Mouse (Mus musculus): ENCODE data around the gene Cdk13. TPM values are rescaled to one million over a fixed set of nuclear protein-coding genes. Genes with fewer than 3 reads are reported as not detected.

The Cdk13 gene
- total RNA-seq (2021), result 10 to 100 TPM; 59.3 to 64.8 TPM

- peak; percentile 99 for DNase-seq
- intact Hi-C loops (cut with DNase I), result loop anchor here (5.0 kb wide), 1 partner anchor 58 kb away; no protein-coding TSS in a partner anchor
These were observed at the start of gene Cdk13 for GRCm38 (mm10) chr13:17804909-17805613. TSS of gene Cdk13 (minus strand) at chr13:17805097.

DNA sequence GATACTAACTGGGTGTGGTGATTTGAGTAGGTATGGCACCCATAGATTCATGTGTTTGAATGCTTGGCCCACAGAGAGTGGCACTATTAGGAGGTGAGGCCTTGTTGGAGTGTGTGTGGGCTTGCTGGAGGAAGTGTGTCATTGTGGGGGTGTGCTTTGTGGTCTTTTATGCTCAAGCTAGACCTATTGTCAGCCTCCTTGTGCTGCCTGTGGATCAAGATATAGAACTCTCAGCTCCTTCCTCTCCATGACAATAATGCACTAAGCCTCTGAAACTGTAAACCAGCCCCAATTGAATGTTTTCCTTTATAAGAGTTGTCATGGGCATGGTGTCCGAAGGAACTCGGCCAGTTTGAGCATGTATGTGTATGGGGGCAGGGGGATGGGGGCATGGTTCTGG lies 38.4 kb upstream of the Cdk13 start:
- intact Hi-C loops (cut with DNase I), result no loop called here
- DNase-seq, result no peak

DNA sequence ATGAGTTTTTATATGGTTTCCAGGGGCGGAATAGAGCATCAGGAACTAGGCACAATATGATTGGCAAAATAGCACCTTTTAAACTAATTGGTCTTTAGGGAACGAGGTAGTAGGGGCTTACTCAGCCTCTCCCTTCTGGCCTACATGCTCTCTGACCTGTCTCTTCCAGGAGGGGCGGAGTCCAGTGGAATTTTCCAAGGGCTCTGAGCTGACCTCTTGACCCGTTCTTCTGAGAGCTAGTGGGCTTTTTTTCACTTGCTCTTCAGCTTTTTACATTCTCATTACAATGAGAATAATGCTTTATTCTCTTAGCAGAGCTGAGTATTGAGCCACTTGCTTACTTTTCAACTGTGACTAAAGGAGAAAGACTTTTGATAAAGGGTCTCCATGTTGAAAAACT lies 37.9 kb upstream of the Cdk13 start:
- intact Hi-C loops (cut with DNase I), result no loop called here
- no peak for DNase-seq

DNA sequence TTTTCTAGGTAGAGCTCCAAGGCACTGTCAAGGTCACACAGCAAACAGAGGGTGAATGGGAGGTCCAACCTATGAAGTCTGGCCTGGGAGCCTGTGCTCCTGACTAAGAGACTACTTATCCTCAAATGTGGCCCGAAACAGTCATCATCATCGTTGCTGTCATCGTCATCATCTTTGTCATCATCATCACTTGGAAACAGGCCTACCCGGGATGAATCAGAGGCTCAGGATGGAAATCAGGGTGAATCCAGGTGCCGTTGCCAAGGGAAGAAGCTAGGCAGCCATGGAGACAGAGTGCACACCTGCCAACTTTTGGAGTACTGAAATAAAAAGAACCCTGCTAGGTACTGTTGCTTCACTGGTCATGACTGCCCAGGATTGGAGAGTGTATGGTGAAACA lies 34.2 kb upstream of the Cdk13 start:
- no peak for DNase-seq
- intact Hi-C loops (cut with DNase I), result loop anchor here (5.0 to 10.0 kb wide), 2 partner anchors 143 to 966 kb away; no protein-coding TSS in a partner anchor

DNA sequence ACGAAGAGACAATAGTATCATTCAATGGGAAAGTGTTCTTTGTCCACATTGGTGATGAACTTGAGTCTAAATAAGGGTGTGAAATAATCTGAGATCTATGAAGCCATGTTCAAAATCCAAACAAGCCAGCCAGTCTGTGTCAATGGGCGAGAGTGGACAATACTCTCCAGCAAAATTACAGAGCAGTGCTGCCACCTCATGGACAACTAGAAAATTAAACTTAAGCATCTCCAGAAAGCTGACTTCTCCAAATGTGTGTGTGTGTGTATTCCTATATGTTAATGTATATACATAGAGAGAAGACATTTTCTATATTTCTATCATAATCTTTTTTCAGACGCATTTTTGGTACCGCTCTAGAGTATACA lies 33.6 kb upstream of the Cdk13 start:
- intact Hi-C loops (cut with DNase I), result loop anchor here (5.0 to 10.0 kb wide), 2 partner anchors 144 to 966 kb away; no protein-coding TSS in a partner anchor
- peak; percentile 59 for DNase-seq

- peak; percentile 22 for DNase-seq
- intact Hi-C loops (cut with DNase I), result loop anchor here (5.0 to 10.0 kb wide), 2 partner anchors 144 to 967 kb away; no protein-coding TSS in a partner anchor
These were observed 33.0 kb upstream of the Cdk13 start for GRCm38 (mm10) chr13:17837610-17838483.

DNA sequence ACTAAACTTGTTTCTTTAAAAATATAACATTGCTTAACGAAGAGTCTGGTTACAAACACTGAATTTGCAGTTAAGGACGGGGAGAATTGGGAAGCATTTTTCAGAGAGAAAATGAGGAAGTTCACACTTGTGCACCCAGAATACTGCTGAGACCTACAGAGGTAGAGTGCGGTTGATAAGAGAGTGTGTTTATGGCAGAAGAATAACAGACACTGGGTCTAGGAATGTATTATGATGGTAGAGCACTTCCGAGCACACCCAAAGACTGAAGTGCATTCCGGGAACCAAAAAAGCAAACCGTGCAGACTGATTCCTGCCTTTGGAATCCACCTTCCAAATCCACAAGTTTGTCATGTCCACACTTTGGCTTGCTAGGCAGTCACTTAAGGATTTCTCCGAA lies 31.9 kb upstream of the Cdk13 start:
- intact Hi-C loops (cut with DNase I), result loop anchor here (5.0 to 10.0 kb wide), 2 partner anchors 145 to 968 kb away; no protein-coding TSS in a partner anchor

DNA sequence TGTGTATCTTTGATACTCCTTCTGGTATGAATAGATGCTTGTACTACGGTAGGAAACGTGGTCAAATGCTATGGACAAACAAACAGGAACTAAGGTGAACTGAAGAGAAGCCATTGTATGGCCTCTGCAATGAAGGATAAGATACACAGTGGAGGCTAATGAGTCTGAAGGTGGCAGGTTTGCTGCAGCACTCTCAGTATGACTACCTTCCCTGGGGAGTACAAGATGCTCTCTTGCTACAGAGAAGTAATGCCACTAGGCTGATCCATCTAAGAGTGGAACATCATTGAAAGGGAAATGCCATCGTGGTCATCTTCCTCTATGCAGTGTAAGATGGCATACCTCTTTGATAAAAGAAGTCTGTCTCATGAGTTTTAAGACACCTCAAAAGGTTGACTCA lies 28.0 kb upstream of the Cdk13 start:
- DNase-seq, result no peak
- intact Hi-C loops (cut with DNase I), result loop anchor here (10.0 kb wide), 1 partner anchor 972 kb away; no protein-coding TSS in a partner anchor

More for the DNA sequence above, 31.9 kb upstream of the Cdk13 start:
- DNase-seq, result no peak

DNA sequence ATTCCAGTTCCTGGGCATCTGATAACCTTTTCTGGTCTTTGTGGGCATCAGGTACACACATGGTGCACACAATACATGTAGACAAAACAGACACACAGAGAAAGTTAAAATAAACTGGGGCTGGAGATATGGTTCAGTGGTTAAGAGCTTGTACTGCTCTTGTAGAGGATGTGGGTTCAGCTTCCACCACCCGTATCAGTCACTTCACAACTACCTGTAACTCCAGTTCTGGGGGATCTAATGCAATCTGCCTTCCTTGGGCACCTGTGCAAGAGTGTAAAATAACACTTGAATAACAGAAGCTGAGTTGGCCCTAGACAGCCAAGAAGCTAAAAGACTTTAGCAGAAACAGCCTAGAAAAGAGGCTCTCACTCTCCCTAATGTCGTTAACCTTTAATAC lies 12.3 kb upstream of the Cdk13 start:
- intact Hi-C loops (cut with DNase I), result no loop called here
- no peak for DNase-seq

DNA sequence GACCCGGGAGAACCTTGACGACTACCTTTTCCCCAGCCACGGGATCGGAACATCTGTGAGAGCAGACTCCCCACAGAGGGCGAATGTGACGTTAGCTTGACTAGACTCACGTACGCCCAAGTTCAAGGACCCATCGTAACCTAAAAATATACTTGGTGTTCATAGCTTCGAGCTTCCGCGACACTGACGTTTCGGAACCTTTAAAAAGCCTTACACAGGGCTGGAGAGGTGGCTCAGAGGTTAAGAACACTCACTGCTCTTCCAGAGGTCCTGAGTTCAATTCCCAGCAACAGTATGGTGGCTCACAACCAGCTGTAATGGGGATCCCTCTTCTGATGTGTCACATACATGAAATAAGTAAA lies 698 bp upstream of the Cdk13 start:
- intact Hi-C loops (cut with DNase I), result no loop called here
- DNase-seq, result no peak

DNA sequence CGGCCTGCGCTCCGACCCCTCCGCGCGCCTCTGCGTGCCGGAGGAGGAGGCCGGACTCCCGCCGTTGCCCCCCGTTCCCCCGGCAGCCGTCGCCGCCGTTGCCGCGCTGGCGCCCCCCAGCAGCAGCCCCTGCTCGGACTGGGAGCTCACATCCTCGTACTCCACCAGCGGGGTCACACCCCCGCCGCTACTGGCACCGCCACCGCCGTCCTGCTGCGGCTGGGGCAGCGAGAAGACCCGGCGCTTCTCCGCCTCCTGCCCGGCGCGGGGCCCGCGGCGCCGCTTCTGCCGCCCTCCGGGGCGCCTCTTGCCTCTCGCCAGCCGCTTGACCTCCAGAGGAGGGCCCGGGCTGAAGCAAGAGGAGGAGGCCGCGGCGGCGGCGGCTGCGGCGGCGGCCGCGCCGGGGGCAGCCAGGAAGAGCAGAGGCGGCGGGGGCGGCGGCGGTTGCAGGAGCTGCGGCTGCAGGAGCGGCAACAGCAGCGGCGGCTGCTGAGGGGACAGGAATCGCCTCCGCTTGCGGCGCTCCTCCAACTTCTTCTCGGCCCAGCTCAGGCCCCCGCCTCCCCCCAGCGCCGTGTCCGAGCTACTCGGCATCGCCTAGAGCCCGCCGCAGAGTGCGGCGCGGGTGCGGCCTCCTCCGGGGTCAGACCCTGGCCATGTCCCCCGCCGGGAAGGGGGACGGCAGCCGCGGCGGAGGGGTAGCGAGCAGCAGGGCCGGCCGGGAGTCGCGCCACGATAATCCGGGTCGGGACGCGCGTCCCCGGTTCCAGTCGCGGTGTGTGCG lies 647 bp downstream of the Cdk13 start:
- intact Hi-C loops (cut with DNase I), result loop anchor here (5.0 kb wide), 1 partner anchor 57 kb away; no protein-coding TSS in a partner anchor
- DNase-seq, result peak; percentile 47

- intact Hi-C loops (cut with DNase I), result loop anchor here (5.0 kb wide), 1 partner anchor 56 kb away; no protein-coding TSS in a partner anchor
- DNase-seq, result peak; percentile 75
These were observed 1.4 kb downstream of the Cdk13 start for GRCm38 (mm10) chr13:17803331-17804057.

DNA sequence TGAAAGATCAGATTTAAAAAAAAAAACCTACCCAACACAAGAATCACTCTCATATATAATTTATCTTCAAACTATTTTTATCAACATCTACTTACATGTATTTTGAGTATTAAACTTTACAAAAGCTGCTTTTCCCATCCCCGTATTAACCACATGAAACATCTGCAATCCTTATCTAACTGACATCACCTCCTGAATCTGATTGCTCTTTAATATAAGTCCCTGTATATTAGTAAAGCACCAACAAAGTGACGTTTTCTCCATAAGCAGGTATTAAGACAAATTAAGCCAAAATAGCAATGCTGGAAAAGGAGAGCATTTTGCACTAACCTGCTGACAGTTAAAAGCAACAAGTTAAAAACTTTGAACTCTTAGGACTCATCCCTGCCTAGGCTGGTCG lies 2.0 kb downstream of the Cdk13 start:
- no peak for DNase-seq
- intact Hi-C loops (cut with DNase I), result loop anchor here (5.0 kb wide), 1 partner anchor 56 kb away; no protein-coding TSS in a partner anchor

DNA sequence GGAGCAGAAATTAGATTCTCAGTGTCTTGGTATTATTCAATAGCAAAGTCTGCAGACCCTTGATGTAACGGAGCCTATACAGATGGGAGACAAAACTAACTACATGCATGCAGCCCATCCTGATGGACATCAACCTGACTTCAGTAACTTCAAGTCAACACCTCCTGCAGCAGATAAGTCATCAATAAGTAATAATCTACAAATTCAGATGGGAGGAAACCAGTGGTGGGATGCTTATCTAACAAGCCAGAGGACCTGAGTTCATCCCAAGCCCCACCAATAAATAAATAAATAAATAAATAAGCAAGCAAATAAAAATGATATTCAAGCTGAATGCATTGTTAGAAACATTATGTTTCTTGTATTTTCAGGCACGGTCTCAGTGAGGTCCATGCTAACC lies 5.2 kb downstream of the Cdk13 start:
- intact Hi-C loops (cut with DNase I), result loop anchor here (5.0 kb wide), 1 partner anchor 52 kb away; no protein-coding TSS in a partner anchor

GRCm38 (mm10) chr13:17795757-17796456 lies 9.0 kb downstream of the Cdk13 start:
- intact Hi-C loops (cut with DNase I), result no loop called here
- no peak for DNase-seq

More for the DNA sequence above, 5.2 kb downstream of the Cdk13 start:
- no peak for DNase-seq

DNA sequence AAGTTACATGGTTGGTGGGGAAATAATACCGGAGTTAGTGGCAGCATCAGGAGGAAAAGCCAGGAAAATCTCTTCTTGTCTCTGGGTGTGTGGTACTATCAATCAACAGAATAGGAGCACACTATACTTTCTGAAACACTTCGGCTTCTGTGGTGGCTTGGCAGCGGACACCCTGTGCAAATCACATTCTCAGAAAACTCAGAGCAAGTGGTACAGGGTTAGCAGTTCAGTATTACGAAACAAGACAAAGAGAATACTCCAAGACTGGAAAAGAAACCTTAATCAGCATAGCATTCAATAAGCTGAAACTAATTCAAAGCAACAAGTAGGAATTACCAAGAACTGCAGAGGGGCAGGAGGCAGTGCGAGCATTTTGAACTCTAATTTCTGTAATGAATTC lies 21.3 kb downstream of the Cdk13 start:
- intact Hi-C loops (cut with DNase I), result no loop called here
- DNase-seq, result no peak

- no peak for DNase-seq
- intact Hi-C loops (cut with DNase I), result no loop called here
These were observed 25.0 kb downstream of the Cdk13 start for GRCm38 (mm10) chr13:17779923-17780322.

GRCm38 (mm10) chr13:17776303-17776702 lies 28.6 kb downstream of the Cdk13 start:
- DNase-seq, result no peak
- intact Hi-C loops (cut with DNase I), result no loop called here

DNA sequence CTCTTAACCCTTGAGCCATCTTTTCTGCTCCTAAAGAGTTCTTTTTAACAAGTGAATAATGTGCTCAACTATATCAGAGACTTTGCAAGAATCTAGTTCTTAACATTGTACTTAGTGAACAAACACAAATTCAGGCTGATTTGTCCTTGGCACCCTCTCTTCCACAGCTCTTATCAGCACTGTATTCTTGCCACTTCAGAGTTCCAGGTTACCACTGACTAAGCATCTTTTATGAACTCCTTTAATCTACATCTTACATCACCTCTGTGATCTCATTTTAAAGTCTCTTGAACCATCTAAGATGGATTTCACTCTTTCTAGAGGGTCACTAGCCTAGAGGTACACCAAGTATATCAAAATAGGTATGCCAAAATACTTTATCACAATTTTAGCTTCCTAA lies 29.5 kb downstream of the Cdk13 start:
- DNase-seq, result no peak
- intact Hi-C loops (cut with DNase I), result no loop called here

All from left cerebral cortex, postnatal 4 days (tissue).